7 mouse cellular contexts compared by ENCODE assay signal in the genomic region with DNA sequence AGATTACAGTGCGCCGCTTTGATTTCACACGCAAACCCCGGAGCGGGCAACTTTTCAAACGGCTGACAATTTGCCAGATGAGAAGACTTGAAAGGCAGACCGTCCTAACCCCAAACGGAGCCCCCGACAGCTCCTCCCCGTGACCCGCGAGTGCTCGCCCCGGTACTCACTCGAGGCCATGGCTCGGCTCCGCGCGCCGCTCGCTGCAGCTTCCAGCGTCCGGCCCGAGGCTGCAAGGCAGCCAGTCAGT. TPM values are rescaled to one million over a fixed set of nuclear protein-coding genes. Genes with fewer than 3 reads are reported as not detected.
DNase-seq lines count a peak whose midpoint lies in the region; ATAC-seq and TF ChIP-seq lines count a peak whose summit lies in the region.

No protein-coding gene starts in this region.

- peak overlapping the region; percentile 78 for H3K4me3 ChIP-seq in lung, postnatal 0 days (ENCODE audit: low read depth, low read length)
- H3K4me3 ChIP-seq in embryonic fibroblast, embryonic 13.5 days (ENCODE audit: insufficient read depth, low read length): peak overlapping the region; percentile 76
- H3K4me3 ChIP-seq in limb, embryonic 12.5 days (replicated peaks): peak overlapping the region; percentile 69
- H3K4me3 ChIP-seq in stomach, embryonic 14.5 days (ENCODE audit: low read depth, low read length): peak overlapping the region; percentile 68

- no peak for DNase-seq in lung, postnatal 0 days (ENCODE audit: low spot score)
- DNase-seq in lung, postnatal 4 days: no peak
- DNase-seq in testis, postnatal 14 days (ENCODE audit: low spot score): no peak
- no peak for DNase-seq in adrenal gland, postnatal 4 days (ENCODE audit: low spot score in 2 of 2)

- no peaks in the 10 kb centered on the region for H3K9me3 ChIP-seq in lung, postnatal 0 days (ENCODE audit: low read length)
- 0 out of 2 replicates have a peak, but pooled peaks cover 3% of the 10 kb centered on the region for H3K9me3 ChIP-seq in limb, embryonic 12.5 days
- no peaks in the 10 kb centered on the region for H3K9me3 ChIP-seq in stomach, embryonic 14.5 days (ENCODE audit: control insufficient read depth, low read depth, low read length)

- peak; percentile 83 for TF ChIP-seq POLR2A in embryonic fibroblast, embryonic 13.5 days (IDR thresholded peaks at IDR 0.05; ENCODE audit: low read depth, low read length)

- H3K27ac ChIP-seq in lung, postnatal 0 days (ENCODE audit: low read length): peak overlapping the region; percentile 98
- H3K27ac ChIP-seq in embryonic fibroblast, embryonic 13.5 days (ENCODE audit: insufficient read depth, low read length): peak overlapping the region; percentile 94
- peak overlapping the region; percentile 88 for H3K27ac ChIP-seq in limb, embryonic 12.5 days
- H3K27ac ChIP-seq in stomach, embryonic 14.5 days (ENCODE audit: low read length): peak overlapping the region; percentile 93

- H3K27me3 ChIP-seq in lung, postnatal 0 days (replicated peaks; ENCODE audit: insufficient read depth, low read length): no peaks in the 10 kb centered on the region
- H3K27me3 ChIP-seq in limb, embryonic 12.5 days: 0 out of 2 replicates have a peak, but pooled peaks cover 3% of the 10 kb centered on the region
- no peaks in the 10 kb centered on the region for H3K27me3 ChIP-seq in stomach, embryonic 14.5 days (ENCODE audit: control insufficient read depth, insufficient read depth, low read length)

- TF ChIP-seq EP300 in lung, postnatal 0 days (IDR thresholded peaks at IDR 0.05): no peak

- H3K9ac ChIP-seq in lung, postnatal 0 days (replicated peaks; ENCODE audit: low read depth): peak overlapping the region; percentile 76
- H3K9ac ChIP-seq in limb, embryonic 12.5 days (replicated peaks): peak overlapping the region; percentile 75
- H3K9ac ChIP-seq in stomach, embryonic 14.5 days (replicated peaks; ENCODE audit: low read depth, low read length): peak overlapping the region; percentile 50

- no peaks in the 10 kb centered on the region for H3K36me3 ChIP-seq in lung, postnatal 0 days (ENCODE audit: insufficient read depth, low read length)
- H3K36me3 ChIP-seq in limb, embryonic 12.5 days: no peaks in the 10 kb centered on the region
- H3K36me3 ChIP-seq in stomach, embryonic 14.5 days (ENCODE audit: control insufficient read depth, insufficient read depth, low read length): no peaks in the 10 kb centered on the region

- no peak for ATAC-seq in lung, postnatal 0 days
- ATAC-seq in limb, embryonic 12.5 days (ENCODE audit: insufficient number of reproducible peaks, insufficient read depth, low FRiP score, low TSS enrichment, low read depth): no peak; the same call in 1 of the 2 replicates
- ATAC-seq in stomach, embryonic 14.5 days (ENCODE audit: insufficient number of reproducible peaks, insufficient read depth, low FRiP score, low read depth): no peak; the same call in 1 of the 2 replicates

- H3K4me2 ChIP-seq in lung, postnatal 0 days (replicated peaks; ENCODE audit: low read depth, low read length): peak overlapping the region; percentile 74
- peak overlapping the region; percentile 78 for H3K4me2 ChIP-seq in limb, embryonic 12.5 days
- peak overlapping the region; percentile 79 for H3K4me2 ChIP-seq in stomach, embryonic 14.5 days (replicated peaks; ENCODE audit: low read depth, low read length)

- TF ChIP-seq CTCF in lung, postnatal 0 days (IDR thresholded peaks at IDR 0.05): no peak
- no peak for TF ChIP-seq CTCF in embryonic fibroblast, embryonic 13.5 days (IDR thresholded peaks at IDR 0.05; ENCODE audit: borderline replicate concordance, insufficient read depth, low read length)

- 1% methylated on average over 24 of the region's 24 CpGs for WGBS in lung, postnatal 0 days
- WGBS in limb, embryonic 12.5 days: 1% methylated on average over 24 of the region's 24 CpGs
- under 1% methylated on average over 24 of the region's 24 CpGs for WGBS in stomach, embryonic 14.5 days

- H3K4me1 ChIP-seq in lung, postnatal 0 days (ENCODE audit: insufficient read depth, low read depth, low read length): 0 out of 2 replicates have a peak, but pooled peaks cover 3% of the 10 kb centered on the region
- no peaks in the 10 kb centered on the region for H3K4me1 ChIP-seq in embryonic fibroblast, embryonic 13.5 days (ENCODE audit: control insufficient read depth, insufficient read depth, low read length)
- H3K4me1 ChIP-seq in limb, embryonic 12.5 days (replicated peaks): 0 out of 2 replicates have a peak, but pooled peaks cover 3% of the 10 kb centered on the region
- H3K4me1 ChIP-seq in stomach, embryonic 14.5 days (ENCODE audit: control insufficient read depth, insufficient read depth, low read length): 0 out of 2 replicates have a peak, but pooled peaks cover 3% of the 10 kb centered on the region

RNA-seq across cellular contexts. Expression of gene Rel, which starts 0.3 kb away (rescaled TPM):
- 1.1 and 1.6 TPM in 2 replicates for polyA plus RNA-seq in lung, postnatal 0 days (2015; fragmentation: Nextera tagmentation; extraction: Ambion mirVana)
- 5.8 and 6.8 TPM in 2 replicates for polyA plus RNA-seq in embryonic fibroblast, embryonic 13.5 days (2011; ENCODE audit: insufficient read length, low read depth, missing spikeins)
- 0.83 and 0.93 TPM in 2 replicates for polyA plus RNA-seq in limb, embryonic 12.5 days (2016; fragmentation: Nextera tagmentation; extraction: Ambion mirVana)
- polyA plus RNA-seq in stomach, embryonic 14.5 days (2014; fragmentation: Nextera tagmentation; extraction: Ambion mirVana): 2.1 and 2.2 TPM in 2 replicates
- 1 to 10 TPM; 5.2 to 5.8 TPM for total RNA-seq in adrenal gland, postnatal 4 days (2021)
